Mouse (Mus musculus): ENCODE data around the gene Ctnnd2.
A peak's percentile ranks its signal among the peaks of the same experiment; 100 is the strongest.

DNA sequence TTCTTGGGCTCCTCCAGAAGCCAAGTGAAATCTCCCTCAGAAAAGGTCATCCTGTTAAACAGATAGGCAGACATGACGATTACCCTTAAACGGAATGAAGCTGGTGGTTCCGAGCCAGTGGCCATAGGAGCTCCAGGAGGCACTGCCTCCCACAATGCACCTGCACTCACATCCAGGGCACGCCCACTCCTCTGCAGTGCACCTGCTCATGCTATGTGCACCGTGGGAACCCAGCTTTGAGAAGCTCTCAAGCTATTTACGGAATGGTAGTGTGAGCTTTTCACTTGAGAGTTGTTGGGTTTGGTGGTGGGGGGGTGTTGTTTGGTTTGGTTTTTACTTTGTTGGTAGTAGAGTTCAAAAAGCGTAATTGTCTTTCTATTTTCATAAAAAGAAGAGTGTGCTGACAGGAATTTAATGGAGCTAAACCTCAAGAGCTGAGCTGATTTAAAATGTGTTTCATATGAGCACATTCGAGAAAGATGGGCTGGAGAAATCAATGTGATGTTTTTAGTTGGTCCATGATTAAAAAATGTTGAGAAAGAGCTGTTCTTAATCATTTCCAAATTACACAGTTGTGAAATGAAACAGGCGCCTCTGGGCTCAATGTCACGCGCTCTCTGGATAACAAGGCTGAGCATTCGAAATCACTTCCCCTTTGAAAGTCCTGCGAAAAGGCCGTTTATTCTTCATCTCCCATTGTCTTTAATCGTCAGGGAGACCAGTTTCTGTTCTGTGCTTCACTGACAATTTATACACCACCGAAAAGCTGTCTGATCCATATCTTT is 802.8 kb downstream of the Ctnnd2 start:
- no peak for TF ChIP-seq MYOG (IDR thresholded peaks at IDR 0.05; ENCODE audit: control insufficient read depth in 1 of 3, insufficient read depth in 1 of 3, insufficient read length in 2 of 3, low read depth in 2 of 3)
- TF ChIP-seq POLR2A (IDR thresholded peaks at IDR 0.05; ENCODE audit: insufficient read length, low read depth): no peak
- TF ChIP-seq MYOD1 (IDR thresholded peaks at IDR 0.05; ENCODE audit: control insufficient read depth in 1 of 3, insufficient read length in 2 of 3, low read depth in 2 of 3): peak in 1 of 3 experiments; percentile 44
- no peak for TF ChIP-seq SRF (IDR thresholded peaks at IDR 0.05; ENCODE audit: control insufficient read depth, insufficient read length, low read depth)
- no peak for TF ChIP-seq TCF12 (IDR thresholded peaks at IDR 0.05; ENCODE audit: insufficient read depth, poor library complexity, severe bottlenecking)
- TF ChIP-seq REST (IDR thresholded peaks at IDR 0.05; ENCODE audit: insufficient read depth, insufficient read length): no peak
- no peak for TF ChIP-seq USF1 (IDR thresholded peaks at IDR 0.05; ENCODE audit: low read depth)
- TF ChIP-seq E2F4 (IDR thresholded peaks at IDR 0.05; ENCODE audit: insufficient read depth): no peak
